Mouse (Mus musculus) monocyte, adult 5-6 weeks (primary cell): ENCODE results near the gene Muc5ac. TPM values are rescaled to one million over a fixed set of nuclear protein-coding genes. Genes with fewer than 3 reads are reported as not detected.

Experiments used
- ATAC-seq: fragments of 153-309, 156-312 bp; replicated peaks from 2 replicates; pipeline ENCODE4 v1.8.0; 2017; ENCODE audit warnings: mild to moderate bottlenecking; ENCODE audit not compliant: low TSS enrichment, insufficient number of reproducible peaks, severe bottlenecking, poor library complexity, low FRiP score
- total RNA-seq: library from RNA; stranded (forward); fragments of 200-1000, 200-491, 200-594 nt; gene quantifications from 3 replicates; pipeline ENCODE4 v1.2.3, GENCODE M21; 2017

Gene Muc5ac
- total RNA-seq, 1 experiment from 2014 or later = not detected

DNA sequence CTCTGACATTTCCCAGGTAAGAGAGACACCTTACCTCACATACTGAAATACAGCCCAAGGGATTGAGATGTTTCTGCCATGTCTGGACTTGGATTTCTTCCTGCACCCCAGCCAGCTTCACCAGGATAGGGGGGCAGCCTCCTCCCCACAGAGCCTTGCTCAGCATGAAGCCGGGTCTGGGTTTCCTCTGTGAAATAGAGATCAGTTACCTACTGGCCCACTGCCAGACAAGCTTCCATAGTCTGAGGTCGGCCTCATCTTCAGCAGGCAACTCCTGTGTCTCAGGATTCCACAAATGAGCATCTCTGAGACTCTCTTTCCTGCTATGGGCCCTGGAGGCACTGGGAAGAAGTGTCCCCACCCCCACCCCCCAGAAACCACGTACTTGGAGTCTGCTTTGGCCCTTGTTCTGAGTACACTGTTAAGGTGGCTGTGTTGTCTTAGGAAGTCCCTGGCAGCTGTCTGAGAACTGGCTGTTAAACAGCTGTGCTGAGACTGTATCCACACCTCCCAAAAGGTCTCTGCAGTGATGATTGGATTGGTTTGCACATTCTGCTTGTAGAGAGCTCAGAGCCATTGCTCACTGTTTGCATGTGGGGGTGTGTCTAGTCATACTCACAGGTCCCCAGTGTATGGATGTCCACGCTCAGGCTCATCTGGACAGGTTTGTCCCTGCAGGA is 34.0 kb downstream of the Muc5ac start:
- no peak for ATAC-seq

- ATAC-seq = no peak
Observed at GRCm38 (mm10) chr7:141823699-141824098, 34.9 kb downstream of the Muc5ac start.

DNA sequence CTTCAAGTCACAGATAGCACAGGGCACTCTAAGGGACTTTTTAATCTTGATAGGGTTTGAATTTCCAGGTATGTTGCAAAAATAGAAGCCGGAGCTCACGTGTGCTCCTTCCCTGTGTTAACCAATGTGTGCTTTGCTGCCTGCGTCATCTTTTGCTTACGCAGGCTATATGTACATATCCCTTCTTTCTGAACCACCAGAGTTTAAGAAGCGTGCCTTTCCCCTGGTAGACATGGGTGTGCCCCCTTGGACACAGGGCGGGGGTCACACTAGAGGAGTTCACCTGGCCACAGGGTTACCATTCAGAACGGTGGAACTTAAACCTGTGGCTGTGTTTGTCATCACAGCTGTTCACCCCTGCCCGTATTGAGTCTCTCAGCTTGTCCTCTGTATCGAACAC is 35.6 kb downstream of the Muc5ac start:
- no peak for ATAC-seq

GRCm38 (mm10) chr7:141835941-141836340 is 47.2 kb downstream of the Muc5ac start:
- no peak for ATAC-seq

DNA sequence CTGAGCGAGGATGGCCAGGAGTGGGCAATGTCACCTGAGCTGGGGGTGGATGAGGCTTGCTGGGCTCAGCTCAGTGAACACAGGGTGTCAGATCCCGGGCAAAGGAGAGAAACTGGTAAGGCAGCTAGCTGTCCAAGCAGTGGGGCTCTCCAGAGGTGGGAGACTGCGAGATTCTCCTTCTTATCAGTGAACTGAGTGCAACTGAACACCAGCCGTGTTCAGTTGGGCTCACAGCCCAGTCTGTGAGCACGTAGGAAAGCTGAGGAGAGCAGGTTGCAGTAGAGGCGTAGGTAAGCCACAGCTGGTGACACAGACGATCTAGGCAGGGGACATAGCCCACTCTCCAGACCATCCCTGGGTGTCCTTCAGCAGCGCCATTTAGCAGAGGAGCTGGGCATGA is 47.7 kb downstream of the Muc5ac start:
- no peak for ATAC-seq

GRCm38 (mm10) chr7:141838779-141839178 is 50.0 kb downstream of the Muc5ac start, which contains the start of gene Muc5b:
Gene Muc5b (plus strand): TSS chr7:141839070.
- ATAC-seq = no peak

DNA sequence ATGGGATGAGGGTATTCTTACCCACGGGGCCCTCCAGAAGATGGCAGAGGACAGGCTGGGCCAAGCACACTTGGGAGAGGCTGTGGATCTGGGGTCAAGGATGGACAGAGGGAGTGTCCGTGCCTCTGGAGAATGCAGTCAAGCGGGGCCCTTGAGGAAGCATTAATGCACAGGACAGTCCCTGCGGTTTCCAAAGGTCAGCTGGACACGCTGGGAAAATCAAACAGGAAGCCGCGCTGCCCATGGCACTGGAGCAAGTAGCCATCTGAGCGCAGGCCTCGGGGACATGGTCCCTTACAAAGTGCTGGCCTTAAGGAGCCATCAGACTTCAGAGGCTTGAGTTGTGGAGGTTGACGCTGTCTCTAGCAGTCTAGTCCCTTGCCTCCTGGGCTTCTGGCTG is 51.6 kb downstream of the Muc5ac start:
- no peak for ATAC-seq

GRCm38 (mm10) chr7:141861046-141861445 is 72.3 kb downstream of the Muc5ac start:
- ATAC-seq = no peak

Other genes with a start within 250 kb of the Muc5ac start
- 10.4 to 19.8 TPM (median 13.9 TPM) in 3 replicates for gene Chid1, start 249.1 kb upstream of the Muc5ac start, total RNA-seq
- 39.0 to 52.7 TPM (median 48.6 TPM) in 3 replicates for gene Ap2a2, start 226.8 kb upstream of the Muc5ac start, total RNA-seq
- 0.10 to 0.21 TPM in 2 of 3 replicates, not detected in the other for gene Muc6, start 133.7 kb upstream of the Muc5ac start, total RNA-seq
- not detected in 3 replicates for gene Muc2, start 98.6 kb upstream of the Muc5ac start, total RNA-seq
- gene Muc5b, start 50.1 kb downstream of the Muc5ac start, total RNA-seq = 0.11 TPM in 1 of 3 replicates, not detected in the others
- 36.8 to 53.8 TPM (median 38.2 TPM) in 3 replicates for gene Tollip, start 129.5 kb downstream of the Muc5ac start, total RNA-seq
- gene Brsk2, start 160.8 kb downstream of the Muc5ac start, total RNA-seq = 0.53 TPM in 1 of 3 replicates, not detected in the others